Mouse (Mus musculus): ENCODE results near the gene Nodal. TPM values are rescaled to one million over a fixed set of nuclear protein-coding genes. Genes with fewer than 3 reads are reported as not detected.

Gene Nodal
- total and polyA plus RNA-seq, 2 experiments from 2014 or later: 0.33 to 0.58 TPM

DNA sequence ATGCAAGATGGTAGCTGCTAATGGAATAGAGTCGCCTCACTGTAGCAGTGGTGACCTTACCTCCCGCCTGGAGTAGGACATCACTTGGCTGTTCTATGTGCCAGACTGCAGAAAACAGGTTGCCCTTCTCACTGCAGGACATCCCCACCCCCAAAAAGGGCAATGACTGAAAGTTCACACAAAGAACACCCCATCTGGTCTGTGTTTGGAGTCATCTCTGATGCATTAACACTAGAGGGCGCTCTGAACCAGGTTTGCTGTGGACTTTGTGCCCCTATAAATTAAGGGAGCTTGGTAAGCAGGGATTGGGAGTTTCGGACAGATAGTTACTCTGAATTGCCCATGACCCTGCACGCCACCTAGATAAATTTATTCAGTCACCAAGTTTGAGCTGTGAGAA is 49.1 kb downstream of the Nodal start:
- H3K36me3 ChIP-seq (ENCODE audit: insufficient read depth, low read length): no peaks in the 10 kb centered on the region
- H3K9me3 ChIP-seq (ENCODE audit: low read length): no peaks in the 10 kb centered on the region
- no peak overlapping the region for H3K9ac ChIP-seq (replicated peaks; ENCODE audit: low read length)
- 20% methylated on average over 5 of the region's 5 CpGs for WGBS
- DNase-seq (ENCODE audit: low spot score) (peak; percentile 85), ATAC-seq (no peak)
- peak; percentile 86 for TF ChIP-seq CTCF (IDR thresholded peaks at IDR 0.05; ENCODE audit: low read depth)
- no peak overlapping the region for H3K27ac ChIP-seq
- H3K4me3 ChIP-seq (ENCODE audit: low read length): no peak overlapping the region
- H3K27me3 ChIP-seq (ENCODE audit: insufficient read depth, low read length): no peaks in the 10 kb centered on the region
- H3K4me2 ChIP-seq (ENCODE audit: low read depth, low read length): no peak overlapping the region
- H3K4me1 ChIP-seq (ENCODE audit: insufficient read depth, low read length): no peaks in the 10 kb centered on the region

DNA sequence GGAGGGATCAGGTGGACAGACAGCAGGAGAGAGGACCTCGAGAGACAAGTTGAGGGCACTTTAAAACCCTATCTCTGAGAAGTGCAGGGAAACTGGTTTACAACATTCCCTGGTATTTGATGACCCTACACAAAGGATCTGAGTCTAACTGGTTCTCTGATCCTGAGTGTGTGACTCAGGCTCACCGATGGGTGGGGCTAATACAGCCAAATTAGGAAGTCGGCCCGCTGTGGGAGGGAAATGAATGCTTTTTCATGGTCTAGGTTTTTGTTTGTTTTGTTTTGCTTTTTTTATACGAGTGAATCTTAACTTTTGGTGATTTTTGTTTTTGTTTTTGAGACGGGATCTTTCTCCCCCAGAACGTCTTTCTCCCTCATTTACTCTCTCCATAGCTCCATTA is 51.1 kb downstream of the Nodal start:
- DNase-seq (ENCODE audit: low spot score) (no peak), ATAC-seq (no peak)
- H3K4me1 ChIP-seq (ENCODE audit: insufficient read depth, low read length): no peaks in the 10 kb centered on the region
- H3K9me3 ChIP-seq (ENCODE audit: low read length): no peaks in the 10 kb centered on the region
- H3K4me2 ChIP-seq (ENCODE audit: low read depth, low read length): no peak overlapping the region
- H3K9ac ChIP-seq (replicated peaks; ENCODE audit: low read length): no peak overlapping the region
- no peak overlapping the region for H3K27ac ChIP-seq
- 74% methylated on average over 7 of the region's 7 CpGs for WGBS
- H3K36me3 ChIP-seq (ENCODE audit: insufficient read depth, low read length): no peaks in the 10 kb centered on the region
- no peaks in the 10 kb centered on the region for H3K27me3 ChIP-seq (ENCODE audit: insufficient read depth, low read length)
- no peak overlapping the region for H3K4me3 ChIP-seq (ENCODE audit: low read length)
- TF ChIP-seq CTCF (IDR thresholded peaks at IDR 0.05; ENCODE audit: low read depth): no peak

DNA sequence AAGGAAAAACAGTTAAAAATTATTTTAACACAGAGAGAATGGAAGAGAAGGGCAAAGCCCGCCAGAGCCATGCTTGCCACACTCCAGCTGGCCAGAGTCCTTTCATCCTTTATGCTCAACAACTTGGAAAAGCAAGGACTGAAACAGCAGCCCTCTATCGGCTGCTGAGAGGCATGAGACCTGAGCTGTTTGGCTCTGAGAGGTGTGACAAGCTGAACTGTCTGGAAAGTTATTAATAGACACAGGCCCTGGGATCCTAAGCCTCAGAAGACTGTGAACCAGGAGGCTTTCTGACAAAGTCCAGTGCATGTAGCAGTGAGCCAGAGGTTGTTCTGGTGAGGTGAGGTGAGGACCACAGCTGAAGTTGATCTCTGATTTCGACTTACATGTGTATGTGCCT is 55.9 kb downstream of the Nodal start:
- no peaks in the 10 kb centered on the region for H3K36me3 ChIP-seq (ENCODE audit: insufficient read depth, low read length)
- no peak for TF ChIP-seq CTCF (IDR thresholded peaks at IDR 0.05; ENCODE audit: low read depth)
- no peak overlapping the region for H3K4me3 ChIP-seq (ENCODE audit: low read length)
- H3K27me3 ChIP-seq (ENCODE audit: insufficient read depth, low read length): no peaks in the 10 kb centered on the region
- no peaks in the 10 kb centered on the region for H3K9me3 ChIP-seq (ENCODE audit: low read length)
- no peak for DNase-seq (ENCODE audit: low spot score)
- no peak for ATAC-seq
- 78% methylated on average over 3 of the region's 3 CpGs for WGBS
- H3K27ac ChIP-seq: no peak overlapping the region
- H3K9ac ChIP-seq (replicated peaks; ENCODE audit: low read length): no peak overlapping the region
- H3K4me1 ChIP-seq (ENCODE audit: insufficient read depth, low read length): no peaks in the 10 kb centered on the region; the same call in 1 of the 2 replicates
- H3K4me2 ChIP-seq (ENCODE audit: low read depth, low read length): no peak overlapping the region

DNA sequence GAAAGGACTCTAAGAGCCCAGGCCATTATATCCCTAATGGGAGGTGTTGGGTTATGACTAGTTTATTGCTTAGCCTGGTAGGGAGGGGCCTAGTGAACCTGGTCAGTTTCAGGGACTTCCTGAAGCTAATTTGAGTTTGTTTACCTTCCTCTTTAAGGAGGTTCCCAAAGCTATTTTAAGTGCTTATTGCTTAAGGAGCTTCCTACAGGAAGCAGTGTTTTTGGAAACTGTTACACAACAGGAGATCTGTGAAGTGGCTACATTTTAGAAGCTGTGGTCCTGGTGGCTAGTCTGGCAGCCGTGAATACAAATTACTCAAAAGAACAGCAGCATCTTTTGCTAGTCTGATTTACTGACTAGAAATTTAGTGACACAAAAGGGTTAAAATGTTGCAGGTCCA is 56.6 kb downstream of the Nodal start:
- no peak overlapping the region for H3K27ac ChIP-seq
- no peaks in the 10 kb centered on the region for H3K36me3 ChIP-seq (ENCODE audit: insufficient read depth, low read length)
- H3K27me3 ChIP-seq (ENCODE audit: insufficient read depth, low read length): no peaks in the 10 kb centered on the region
- no peak overlapping the region for H3K9ac ChIP-seq (replicated peaks; ENCODE audit: low read length)
- H3K4me3 ChIP-seq (ENCODE audit: low read length): no peak overlapping the region
- H3K9me3 ChIP-seq (ENCODE audit: low read length): no peaks in the 10 kb centered on the region
- TF ChIP-seq CTCF (IDR thresholded peaks at IDR 0.05; ENCODE audit: low read depth): no peak
- DNase-seq (ENCODE audit: low spot score) (no peak), ATAC-seq (no peak)
- no peak overlapping the region for H3K4me2 ChIP-seq (ENCODE audit: low read depth, low read length)
- H3K4me1 ChIP-seq (ENCODE audit: insufficient read depth, low read length): no peaks in the 10 kb centered on the region; the same call in 1 of the 2 replicates
- WGBS: 75% methylated on average over 1 of the region's 1 CpGs

Other genes starting within 250 kb of the Nodal start
- 1.5 and 1.6 TPM in 2 replicates for gene Tbata, start 246.0 kb upstream of the Nodal start, total RNA-seq (2014; rRNA removed)
- 4.8 and 6.2 TPM in 2 replicates for gene Tbata, start 246.0 kb upstream of the Nodal start, polyA plus RNA-seq (2015; fragmentation: Nextera tagmentation; extraction: Ambion mirVana)
- gene Adamts14, start 144.5 kb upstream of the Nodal start, total RNA-seq (2014; rRNA removed): 1.5 and 1.8 TPM in 2 replicates
- 0.36 and 0.37 TPM in 2 replicates for gene Adamts14, start 144.5 kb upstream of the Nodal start, polyA plus RNA-seq (2015; fragmentation: Nextera tagmentation; extraction: Ambion mirVana)
- not detected in 2 replicates for gene Prf1, start 120.1 kb upstream of the Nodal start, total RNA-seq (2014; rRNA removed)
- gene Prf1, start 120.1 kb upstream of the Nodal start, polyA plus RNA-seq (2015; fragmentation: Nextera tagmentation; extraction: Ambion mirVana): not detected in 2 replicates
- gene Pald1, start 34.4 kb upstream of the Nodal start, total RNA-seq (2014; rRNA removed): 34.3 and 36.0 TPM in 2 replicates
- 21.7 TPM in 2 replicates for gene Pald1, start 34.4 kb upstream of the Nodal start, polyA plus RNA-seq (2015; fragmentation: Nextera tagmentation; extraction: Ambion mirVana)
- 16.1 and 16.2 TPM in 2 replicates for gene Eif4ebp2, start 34.7 kb downstream of the Nodal start, total RNA-seq (2014; rRNA removed)
- 34.9 and 35.9 TPM in 2 replicates for gene Eif4ebp2, start 34.7 kb downstream of the Nodal start, polyA plus RNA-seq (2015; fragmentation: Nextera tagmentation; extraction: Ambion mirVana)
- 13.5 and 19.6 TPM in 2 replicates for gene Lrrc20, start 57.8 kb downstream of the Nodal start, total RNA-seq (2014; rRNA removed)
- gene Lrrc20, start 57.8 kb downstream of the Nodal start, polyA plus RNA-seq (2015; fragmentation: Nextera tagmentation; extraction: Ambion mirVana): 9.7 and 10.2 TPM in 2 replicates
- 3.6 and 3.7 TPM in 2 replicates for gene Npffr1, start 177.5 kb downstream of the Nodal start, total RNA-seq (2014; rRNA removed)
- gene Npffr1, start 177.5 kb downstream of the Nodal start, polyA plus RNA-seq (2015; fragmentation: Nextera tagmentation; extraction: Ambion mirVana): 1.6 and 1.7 TPM in 2 replicates
- 66.9 and 80.6 TPM in 2 replicates for gene Ppa1, start 230.6 kb downstream of the Nodal start, total RNA-seq (2014; rRNA removed)
- 185 and 186 TPM in 2 replicates for gene Ppa1, start 230.6 kb downstream of the Nodal start, polyA plus RNA-seq (2015; fragmentation: Nextera tagmentation; extraction: Ambion mirVana)

All from hindbrain, postnatal 0 days (tissue).